Mouse (Mus musculus) kidney, embryonic 14.5 days (tissue): ENCODE results near the gene Zfp821. TPM values are rescaled to one million over a fixed set of nuclear protein-coding genes. Genes with fewer than 3 reads are reported as not detected.
"Not testable (repeated sequence)": the region's sequence is repeated elsewhere in the genome, so short reads cannot be mapped to it uniquely, and the experiment has no call there.

Experiments
- ATAC-seq: fragments of 200-750 bp; cut with Nextera tagmentation; 2 replicates; pipeline ENCODE4 v1.8.0; 2017; ENCODE audit warnings: moderate number of reproducible peaks, mild to moderate bottlenecking, moderate TSS enrichment, moderate library complexity; ENCODE audit not compliant: low FRiP score, low TSS enrichment
- H3K27ac ChIP-seq: fragments of 300-500 bp; sonication (generic); 2 replicates; pipeline ENCODE4 v1.5.1; 2014; ENCODE audit warnings: low read depth, mild to moderate bottlenecking, low read length, moderate library complexity, mixed read lengths
- H3K27me3 ChIP-seq: fragments of 300-500 bp; sonication (generic); 2 replicates; pipeline ENCODE4 v1.6.1; 2014; ENCODE audit warnings: mild to moderate bottlenecking, low read length; ENCODE audit not compliant: control insufficient read depth, insufficient read depth
- H3K36me3 ChIP-seq: fragments of 300-500 bp; sonication (generic); 2 replicates; pipeline ENCODE4 v1.6.1; 2014; ENCODE audit warnings: low read length, mixed read lengths; ENCODE audit not compliant: control insufficient read depth, insufficient read depth
- H3K4me1 ChIP-seq: fragments of 300-500 bp; sonication (generic); 2 replicates; pipeline ENCODE4 v1.6.1; 2014; ENCODE audit warnings: low read length, mixed read lengths; ENCODE audit not compliant: control insufficient read depth, insufficient read depth
- H3K4me2 ChIP-seq: fragments of 300-500 bp; sonication (generic); replicated peaks from 2 replicates; pipeline ENCODE4 v1.6.1; 2014; ENCODE audit warnings: low read depth, mild to moderate bottlenecking, low read length
- H3K4me3 ChIP-seq: fragments of 300-500 bp; sonication (generic); 2 replicates; pipeline ENCODE4 v1.5.1; 2014; ENCODE audit warnings: mild to moderate bottlenecking, low read length
- H3K9ac ChIP-seq: fragments of 300-500 bp; sonication (generic); 2 replicates; pipeline ENCODE4 v1.6.1; 2014; ENCODE audit warnings: low read depth, mild to moderate bottlenecking, low read length, moderate library complexity
- H3K9me3 ChIP-seq: fragments of 300-500 bp; sonication (generic); 2 replicates; pipeline ENCODE4 v1.6.1; 2016; ENCODE audit warnings: low read length; ENCODE audit not compliant: control insufficient read depth
- WGBS: fragments of 180-500 bp; shearing (Covaris S2); extraction: QIAGEN DNeasy Blood & Tissue Kit; methylation state at CpG from one replicate; pipeline ENCODE4 v1.1.7; 2014; 5-methylcytosine and 5-hydroxymethylcytosine counted together
- polyA plus RNA-seq: library from polyadenylated mRNA; unstranded; fragments of >200 nt; fragmentation: Nextera tagmentation; extraction: Ambion mirVana; gene quantifications from 2 replicates; pipeline ENCODE4 v1.2.1, GENCODE M21; 2014

Zfp821 gene
- polyA plus RNA-seq, 1 experiment from 2014 or later, result 36.2 TPM

GRCm38 (mm10) chr8:109737237-109738048 lies 32.1 kb downstream of the Zfp821 start, which contains the start of gene Atxn1l:
Atxn1l (minus strand) TSS chr8:109737739.
- Histone ChIP-seq H3K9ac (peak within 1 kb of the TSS; percentile 90), H3K36me3 (peaks cover 15% of the 10 kb centered on the region), H3K4me2 (peak within 1 kb of the TSS; percentile 90), H3K27me3 (no peaks in the 10 kb centered on the region), H3K4me1 (peaks cover 8% of the 10 kb centered on the region), H3K9me3 (no peaks in the 10 kb centered on the region), H3K27ac (peak within 1 kb of the TSS; percentile 42; the same call in 1 of the 2 replicates), H3K4me3 (peak within 1 kb of the TSS; percentile 98)
- 1% methylated on average over 58 of the region's 59 CpGs for WGBS
- ATAC-seq, result peak; percentile 92

- H3K9ac ChIP-seq, result peak overlapping the region; percentile 90; the same call in 1 of the 2 replicates
- no peak; the same call in 1 of the 2 replicates for ATAC-seq
- peaks cover 8% of the 10 kb centered on the region for H3K4me1 ChIP-seq
- H3K4me2 ChIP-seq, result peak overlapping the region; percentile 37
- no peaks in the 10 kb centered on the region for H3K27me3 ChIP-seq
- H3K27ac ChIP-seq, result no peak overlapping the region
- H3K4me3 ChIP-seq, result peak overlapping the region; percentile 98
- H3K9me3 ChIP-seq, result no peaks in the 10 kb centered on the region
- H3K36me3 ChIP-seq, result peaks cover 9% of the 10 kb centered on the region
- 81% methylated on average over 1 of the region's 1 CpGs for WGBS
These were observed 32.7 kb downstream of the Zfp821 start for GRCm38 (mm10) chr8:109738049-109738380.

GRCm38 (mm10) chr8:109747468-109748199 lies 42.3 kb downstream of the Zfp821 start:
- no peak for ATAC-seq
- H3K4me2 ChIP-seq, result no peak overlapping the region
- H3K9ac ChIP-seq, result no peak overlapping the region
- no peaks in the 10 kb centered on the region for H3K27me3 ChIP-seq
- H3K36me3 ChIP-seq, result no peaks in the 10 kb centered on the region
- 92% methylated on average over 12 of the region's 12 CpGs for WGBS
- no peak overlapping the region for H3K4me3 ChIP-seq
- no peak overlapping the region for H3K27ac ChIP-seq
- H3K4me1 ChIP-seq, result no peaks in the 10 kb centered on the region
- no peaks in the 10 kb centered on the region for H3K9me3 ChIP-seq

GRCm38 (mm10) chr8:109750274-109750673 lies 44.9 kb downstream of the Zfp821 start:
- no peaks in the 10 kb centered on the region for H3K27me3 ChIP-seq
- H3K4me1 ChIP-seq, result no peaks in the 10 kb centered on the region
- ATAC-seq, result no peak
- H3K9ac ChIP-seq, result no peak overlapping the region
- no peak overlapping the region for H3K4me3 ChIP-seq
- no peak overlapping the region for H3K27ac ChIP-seq
- no peak overlapping the region for H3K4me2 ChIP-seq
- H3K36me3 ChIP-seq, result no peaks in the 10 kb centered on the region
- H3K9me3 ChIP-seq, result no peaks in the 10 kb centered on the region
- WGBS, result 42% methylated on average over 5 of the region's 5 CpGs

GRCm38 (mm10) chr8:109750699-109751098 lies 45.4 kb downstream of the Zfp821 start:
- Histone ChIP-seq H3K27me3 (no peaks in the 10 kb centered on the region), H3K4me2 (no peak overlapping the region), H3K4me1 (no peaks in the 10 kb centered on the region), H3K27ac (no peak overlapping the region), H3K4me3 (no peak overlapping the region), H3K36me3 (no peaks in the 10 kb centered on the region), H3K9ac (no peak overlapping the region), H3K9me3 (no peaks in the 10 kb centered on the region)
- ATAC-seq, result peak; percentile 43; the same call in 1 of the 2 replicates
- WGBS, result 76% methylated on average over 12 of the region's 12 CpGs

GRCm38 (mm10) chr8:109751731-109752485 lies 46.6 kb downstream of the Zfp821 start:
- Histone ChIP-seq H3K4me2 (no peak overlapping the region), H3K9ac (no peak overlapping the region), H3K27me3 (no peaks in the 10 kb centered on the region), H3K36me3 (no peaks in the 10 kb centered on the region), H3K4me3 (no peak overlapping the region), H3K4me1 (no peaks in the 10 kb centered on the region), H3K9me3 (no peaks in the 10 kb centered on the region), H3K27ac (no peak overlapping the region)
- ATAC-seq, result no peak
- WGBS, result 89% methylated on average over 20 of the region's 20 CpGs

- no peaks in the 10 kb centered on the region for H3K36me3 ChIP-seq
- H3K27me3 ChIP-seq, result no peaks in the 10 kb centered on the region
- 91% methylated on average over 8 of the region's 8 CpGs for WGBS
- H3K9me3 ChIP-seq, result no peaks in the 10 kb centered on the region
- H3K4me1 ChIP-seq, result no peaks in the 10 kb centered on the region
- no peak for ATAC-seq
- no peak overlapping the region for H3K27ac ChIP-seq
- no peak overlapping the region for H3K9ac ChIP-seq
- no peak overlapping the region for H3K4me3 ChIP-seq
- no peak overlapping the region for H3K4me2 ChIP-seq
These were observed 49.4 kb downstream of the Zfp821 start for GRCm38 (mm10) chr8:109754696-109755095.

GRCm38 (mm10) chr8:109755554-109755953 lies 50.2 kb downstream of the Zfp821 start:
- H3K4me3 ChIP-seq, H3K27me3 ChIP-seq, H3K4me1 ChIP-seq, H3K4me2 ChIP-seq, H3K36me3 ChIP-seq, ATAC-seq, H3K9ac ChIP-seq, H3K9me3 ChIP-seq, H3K27ac ChIP-seq: not testable (repeated sequence)
- 88% methylated on average over 4 of the region's 4 CpGs for WGBS
